Mouse (Mus musculus) 3134 (cell line): ENCODE measurements at regions not wholly inside any gene's neighbourhood (a gene's known extent, or its start where the extent isn't known, plus 50 kb on each side); places are given as distances from the start of the nearest gene placed in this dataset.
A peak's percentile ranks its signal among the peaks of the same experiment; 100 is the strongest.

ENCODE experiments used
- DNase-seq: peaks from one replicate; pipeline ENCODE4 v3.0.0-alpha.2; 2011; ENCODE audit warnings: low spot score; ENCODE audit not compliant: insufficient read length; ENCODE audit errors: extremely low read depth

GRCm38 (mm10) chr12:9173680-9174079, 143.9 kb downstream of the Ttc32 start:
- DNase-seq = no peak

- DNase-seq = peak; percentile 27
Observed at GRCm38 (mm10) chr12:9174327-9174726, 144.5 kb downstream of the Ttc32 start.

- DNase-seq = peak; percentile 65
Observed at GRCm38 (mm10) chr12:9176198-9176597, 146.4 kb downstream of the Ttc32 start.

GRCm38 (mm10) chr12:9178626-9179025, 148.8 kb downstream of the Ttc32 start:
- no peak for DNase-seq

GRCm38 (mm10) chr12:9180677-9181076, 150.9 kb downstream of the Ttc32 start:
- no peak for DNase-seq

GRCm38 (mm10) chr12:9191721-9192120, 161.9 kb downstream of the Ttc32 start:
- no peak for DNase-seq

- DNase-seq = no peak
Observed at GRCm38 (mm10) chr12:9199321-9199720, 169.5 kb downstream of the Ttc32 start.

GRCm38 (mm10) chr12:9212211-9212610, 182.4 kb downstream of the Ttc32 start:
- no peak for DNase-seq

- no peak for DNase-seq
Observed at GRCm38 (mm10) chr12:9224971-9225370, 195.2 kb downstream of the Ttc32 start.

GRCm38 (mm10) chr12:9227901-9228300, 198.1 kb downstream of the Ttc32 start:
- DNase-seq = no peak

GRCm38 (mm10) chr12:9228486-9228885, 198.7 kb downstream of the Ttc32 start:
- no peak for DNase-seq

GRCm38 (mm10) chr12:9229981-9230380, 200.2 kb downstream of the Ttc32 start:
- DNase-seq = peak; percentile 13

- DNase-seq = no peak
Observed at GRCm38 (mm10) chr12:9230576-9230975, 200.8 kb downstream of the Ttc32 start.

- DNase-seq = peak; percentile 46
Observed at GRCm38 (mm10) chr12:9232431-9232830, 202.6 kb downstream of the Ttc32 start.

- DNase-seq = no peak
Observed at GRCm38 (mm10) chr12:9235866-9236265, 206.1 kb downstream of the Ttc32 start.

GRCm38 (mm10) chr12:9237538-9237937, 207.7 kb downstream of the Ttc32 start:
- no peak for DNase-seq

GRCm38 (mm10) chr12:9237955-9238354, 208.2 kb downstream of the Ttc32 start:
- DNase-seq = no peak

GRCm38 (mm10) chr12:9247506-9247905, 217.7 kb downstream of the Ttc32 start:
- peak; percentile 20 for DNase-seq

- peak; percentile 25 for DNase-seq
Observed at GRCm38 (mm10) chr12:9251772-9252171, 222.0 kb downstream of the Ttc32 start.

GRCm38 (mm10) chr12:9253306-9254074, 223.7 kb downstream of the Ttc32 start:
- no peak for DNase-seq

- DNase-seq = no peak
Observed at GRCm38 (mm10) chr12:9254301-9254860, 224.6 kb downstream of the Ttc32 start.
